Mouse (Mus musculus) liver, adult 2 months (tissue): Measurements from ENCODE around the gene Fam120a. TPM values are rescaled to one million over a fixed set of nuclear protein-coding genes. Genes with fewer than 3 reads are reported as not detected.

Experiments
- DNase-seq: peaks from one replicate; pipeline ENCODE4 v3.0.0-alpha.2; 2011; ENCODE audit warnings: low read depth, low spot score; ENCODE audit errors: extremely low read depth
- H3K27ac ChIP-seq: fragments of 200-500 bp; replicated peaks from 2 replicates; pipeline ENCODE4 v1.5.1; 2012; ENCODE audit warnings: low read depth, mild to moderate bottlenecking, control low read depth, inconsistent platforms, low read length; ENCODE audit not compliant: insufficient read depth
- H3K27me3 ChIP-seq: fragments of 200-500 bp; 2 replicates; pipeline ENCODE4 v1.6.1; 2012; ENCODE audit warnings: mild to moderate bottlenecking, moderate library complexity, low read length, inconsistent platforms; ENCODE audit not compliant: control insufficient read depth, insufficient read depth
- H3K36me3 ChIP-seq: fragments of 200-500 bp; 2 replicates; pipeline ENCODE4 v1.6.1; 2012; ENCODE audit warnings: low read length, inconsistent platforms; ENCODE audit not compliant: control insufficient read depth, insufficient read depth
- H3K4me1 ChIP-seq: fragments of 200-500 bp; 2 replicates; pipeline ENCODE4 v1.6.1; 2011; ENCODE audit warnings: low read length; ENCODE audit not compliant: control insufficient read depth, insufficient read depth
- H3K4me3 ChIP-seq: fragments of 200-500 bp; 2 replicates; pipeline ENCODE4 v1.5.1; 2011; ENCODE audit warnings: low read depth, mild to moderate bottlenecking, control low read depth, low read length, moderate library complexity; ENCODE audit not compliant: insufficient read depth
- H3K79me2 ChIP-seq: fragments of 200-500 bp; 2 replicates; pipeline ENCODE4 v1.6.1; 2012; ENCODE audit warnings: inconsistent platforms, mild to moderate bottlenecking, low read length, moderate library complexity; ENCODE audit not compliant: control insufficient read depth, insufficient read depth
- H3K9ac ChIP-seq: fragments of 200-500 bp; 2 replicates; pipeline ENCODE4 v1.6.1; 2012; ENCODE audit warnings: low read depth, mild to moderate bottlenecking, control low read depth, inconsistent platforms, low read length
- CTCF ChIP-seq: fragments of 200-500 bp; IDR thresholded peaks from 2 replicates; pipeline ENCODE4 v1.5.1; 2011; ENCODE audit warnings: low read depth, low read length, control low read depth
- POLR2A ChIP-seq: fragments of 200-500 bp; IDR thresholded peaks from 2 replicates; pipeline ENCODE4 v1.6.1; 2011; ENCODE audit warnings: low read length, control low read depth; ENCODE audit not compliant: insufficient read depth; ENCODE audit errors: extremely low read depth
- WGBS: fragments of 180-500 bp; shearing (Covaris S2); methylation state at CpG from one replicate; pipeline ENCODE4 v1.1.7; 2018; 5-methylcytosine and 5-hydroxymethylcytosine counted together
- polyA plus RNA-seq: library from polyadenylated mRNA; depleted of rRNA; stranded (reverse); fragments of >200 nt; gene quantifications from 2 replicates; pipeline ENCODE4 v1.2.3, GENCODE M21; 2012; rRNA removed
- total RNA-seq: library from RNA; depleted of rRNA; stranded (reverse); fragments of >200 nt; gene quantifications from 2 replicates; pipeline ENCODE4 v1.2.3, GENCODE M21; 2014; rRNA removed

Gene Fam120a
- total RNA-seq: 45.1 and 59.3 TPM in 2 replicates
- 40.1 and 40.6 TPM in 2 replicates for polyA plus RNA-seq

GRCm38 (mm10) chr13:48967956-48968749 lies at the start of gene Fam120a:
Gene Fam120a (minus strand): TSS chr13:48968017.
- Histone ChIP-seq H3K79me2 (peaks cover 34% of the 10 kb centered on the region), H3K27ac (peak within 1 kb of the TSS; percentile 94), H3K4me1 (peaks cover 23% of the 10 kb centered on the region), H3K4me3 (peak within 1 kb of the TSS; percentile 82), H3K27me3 (no peaks in the 10 kb centered on the region), H3K36me3 (no peaks in the 10 kb centered on the region), H3K9ac (peak within 1 kb of the TSS; percentile 94)
- DNase-seq: peak; percentile 54
- TF ChIP-seq POLR2A: peak; percentile 79
- no peak for TF ChIP-seq CTCF
- 7% methylated on average over 114 of the region's 116 CpGs for WGBS

- TF ChIP-seq POLR2A (no peak), CTCF (no peak)
- H3K27ac ChIP-seq: no peak overlapping the region
- 96% methylated on average over 1 of the region's 1 CpGs for WGBS
Observed at GRCm38 (mm10) chr13:49017375-49017774, 49.6 kb upstream of the Fam120a start.

GRCm38 (mm10) chr13:49016311-49016761 lies 48.5 kb upstream of the Fam120a start:
- Histone ChIP-seq H3K36me3 (no peaks in the 10 kb centered on the region), H3K79me2 (no peaks in the 10 kb centered on the region), H3K4me1 (peaks cover 3% of the 10 kb centered on the region; the same call in 1 of the 2 replicates), H3K27ac (no peak overlapping the region), H3K9ac (no peak overlapping the region), H3K4me3 (no peak overlapping the region), H3K27me3 (peaks cover 4% of the 10 kb centered on the region)
- TF ChIP-seq POLR2A (no peak), CTCF (no peak)
- WGBS: 37% methylated on average over 16 of the region's 16 CpGs
- no peak for DNase-seq

More at GRCm38 (mm10) chr13:49017375-49017774, 49.6 kb upstream of the Fam120a start:
- H3K4me3 ChIP-seq: no peak overlapping the region
- peaks cover 4% of the 10 kb centered on the region for H3K27me3 ChIP-seq
- no peaks in the 10 kb centered on the region for H3K36me3 ChIP-seq
- peaks cover 3% of the 10 kb centered on the region; the same call in 1 of the 2 replicates for H3K4me1 ChIP-seq
- H3K79me2 ChIP-seq: no peaks in the 10 kb centered on the region
- DNase-seq: no peak
- no peak overlapping the region for H3K9ac ChIP-seq

DNA sequence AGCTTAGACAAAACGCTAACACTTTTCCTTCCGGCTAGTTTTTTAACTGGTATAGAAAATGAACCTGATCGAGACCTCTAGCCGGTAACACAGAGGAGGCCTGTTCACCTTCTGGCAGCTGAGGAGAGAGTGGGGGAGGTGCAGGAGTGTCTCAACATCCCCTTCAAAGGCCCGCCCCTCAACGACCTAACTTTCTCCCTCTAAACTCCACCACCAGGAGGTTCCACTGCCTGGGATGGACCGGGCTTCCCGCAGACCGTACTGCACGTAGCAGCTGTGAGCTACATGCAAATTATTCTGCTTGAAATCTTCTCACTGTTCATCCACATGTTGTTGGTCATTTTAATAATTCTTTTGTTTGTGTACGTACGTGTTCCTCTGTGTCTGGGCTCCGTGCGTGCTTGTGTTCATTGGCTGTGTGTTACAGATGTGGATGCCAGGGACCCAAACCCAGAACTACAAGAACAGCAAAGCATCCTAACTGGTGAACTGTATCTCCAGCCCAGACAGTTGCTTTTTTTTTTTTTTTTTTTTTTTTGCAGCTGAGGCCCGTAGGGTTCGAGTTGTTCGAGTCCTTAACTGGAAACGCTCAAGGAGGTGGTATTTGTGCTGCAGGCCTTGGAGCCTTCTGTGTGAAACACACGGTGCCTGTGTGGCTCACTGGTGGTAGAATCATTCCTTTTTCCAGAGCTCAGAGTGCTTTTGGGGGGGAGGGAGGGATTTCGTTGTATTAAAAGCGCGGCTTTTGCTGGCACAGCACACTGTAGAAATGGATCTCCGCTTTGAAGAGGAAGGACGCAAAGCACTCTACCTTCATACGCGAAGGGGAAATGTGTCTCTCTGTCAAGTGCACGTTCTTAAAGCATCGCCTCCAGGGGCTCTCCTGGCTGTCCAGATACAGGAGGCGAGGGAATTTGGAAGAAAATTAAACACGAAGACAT lies 47.8 kb upstream of the Fam120a start:
- H3K9ac ChIP-seq: no peak overlapping the region
- H3K27ac ChIP-seq: no peak overlapping the region
- no peak overlapping the region for H3K4me3 ChIP-seq
- 17% methylated on average over 30 of the region's 30 CpGs for WGBS
- H3K4me1 ChIP-seq: peaks cover 3% of the 10 kb centered on the region; the same call in 1 of the 2 replicates
- no peak for TF ChIP-seq POLR2A
- TF ChIP-seq CTCF: peak; percentile 16; the same call in 1 of the 2 replicates
- no peaks in the 10 kb centered on the region for H3K79me2 ChIP-seq
- DNase-seq: no peak
- no peaks in the 10 kb centered on the region for H3K36me3 ChIP-seq
- H3K27me3 ChIP-seq: peaks cover 4% of the 10 kb centered on the region

- DNase-seq: no peak
- TF ChIP-seq POLR2A (no peak), CTCF (no peak)
- H3K9ac ChIP-seq: no peak overlapping the region
- peaks cover 4% of the 10 kb centered on the region for H3K27me3 ChIP-seq
- no peaks in the 10 kb centered on the region for H3K36me3 ChIP-seq
- H3K79me2 ChIP-seq: no peaks in the 10 kb centered on the region
- no peak overlapping the region for H3K27ac ChIP-seq
- peaks cover 3% of the 10 kb centered on the region; the same call in 1 of the 2 replicates for H3K4me1 ChIP-seq
- H3K4me3 ChIP-seq: no peak overlapping the region
- 84% methylated on average over 5 of the region's 5 CpGs for WGBS
Observed at GRCm38 (mm10) chr13:49013206-49013794, 45.5 kb upstream of the Fam120a start.
